Mouse (Mus musculus): ENCODE measurements around the gene Dgki.

- TF ChIP-seq CTCF (IDR thresholded peaks at IDR 0.05; ENCODE audit: low read depth) (no peak), EP300 (IDR thresholded peaks at IDR 0.05; ENCODE audit: low read depth) (no peak)
These were observed 13.8 kb downstream of the Dgki start for GRCm38 (mm10) chr6:37286134-37286533.

Data from liver, embryonic 14.5 days (tissue).